Mouse (Mus musculus): ENCODE measurements around the gene Impdh2.

The Impdh2 gene

DNA sequence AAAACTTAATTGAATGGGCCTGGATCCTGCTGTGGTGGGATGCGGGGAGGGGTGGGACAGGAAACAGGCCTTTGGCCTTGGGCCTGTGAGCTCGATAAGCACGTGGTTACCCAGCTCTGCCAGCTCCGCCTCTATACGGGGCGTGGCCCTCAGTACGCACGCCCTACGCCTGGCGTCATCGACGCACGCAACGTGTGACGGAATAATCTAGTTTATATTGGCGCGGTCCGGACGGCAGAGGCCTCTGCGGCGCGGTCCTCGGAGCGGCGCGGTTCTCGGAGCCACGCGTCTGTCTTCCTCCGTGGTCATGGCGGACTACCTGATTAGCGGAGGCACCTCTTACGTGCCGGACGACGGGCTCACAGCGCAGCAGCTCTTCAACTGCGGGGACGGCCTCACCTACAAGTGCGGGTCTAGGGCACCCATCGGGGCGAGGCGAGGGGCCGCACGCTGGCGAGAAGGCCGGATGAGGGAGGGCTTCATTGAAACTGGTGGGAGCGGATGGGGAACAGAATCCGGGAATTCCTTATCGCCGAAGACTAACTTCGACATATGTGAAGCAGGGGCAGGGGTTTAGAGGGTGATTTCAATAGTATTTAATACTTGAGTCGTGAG lies at the start of gene Impdh2:
Gene Impdh2 (plus strand): TSS at position 60 of the 615 bp plus-strand sequence.
- peak; percentile 88 to 93 for DNase-seq (ENCODE audit: low read depth in 2 of 2, low spot score in 2 of 2)

DNA sequence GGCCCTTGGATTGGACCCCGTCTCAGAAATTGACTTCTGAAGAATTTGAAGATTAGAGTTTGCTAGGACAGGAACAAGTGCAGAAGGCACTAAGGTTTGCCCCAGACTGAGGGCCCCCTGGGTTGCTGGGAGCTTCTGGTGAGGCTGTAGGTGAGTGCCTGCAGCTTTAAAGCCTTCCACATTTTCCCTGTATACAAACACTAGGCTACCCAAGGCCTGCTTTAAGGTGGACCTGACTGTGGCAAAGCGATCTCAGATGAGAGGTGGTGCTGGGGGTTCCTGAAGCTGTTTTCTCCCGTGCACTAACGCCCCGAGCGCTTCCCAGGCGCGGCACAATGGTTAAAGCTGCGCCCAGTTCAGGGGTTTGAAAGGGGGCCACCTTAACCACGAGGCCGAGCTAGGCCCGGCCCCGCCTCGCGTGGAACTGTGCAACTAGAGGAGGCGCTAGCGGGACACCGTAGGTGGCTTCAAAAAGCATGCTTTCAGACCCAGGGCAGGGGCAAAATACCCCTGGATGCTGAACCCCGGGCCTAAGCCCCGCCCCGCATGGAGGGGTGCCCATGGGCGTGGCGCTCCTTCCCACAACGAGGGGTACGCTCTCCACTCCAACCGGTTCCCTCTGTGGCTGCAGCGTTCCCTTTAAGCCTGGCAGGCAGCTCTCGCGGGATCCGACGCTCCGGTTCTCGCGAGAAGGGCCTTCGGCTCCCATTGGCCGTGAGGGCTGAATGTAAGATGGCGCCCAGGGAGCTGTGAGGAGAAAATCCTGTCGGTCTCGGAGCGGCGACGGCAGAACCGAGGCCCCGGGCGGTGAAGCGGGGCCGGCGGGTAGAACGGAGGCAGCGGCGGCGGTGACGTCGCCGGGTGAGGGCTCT lies 43.5 kb upstream of the Impdh2 start, which contains the start of gene Qrich1:
Gene Qrich1 (plus strand): TSS at position 427 of the 872 bp plus-strand sequence.
- DNase-seq (ENCODE audit: low read depth in 2 of 2, low spot score in 2 of 2): peak; percentile 89 to 92

DNA sequence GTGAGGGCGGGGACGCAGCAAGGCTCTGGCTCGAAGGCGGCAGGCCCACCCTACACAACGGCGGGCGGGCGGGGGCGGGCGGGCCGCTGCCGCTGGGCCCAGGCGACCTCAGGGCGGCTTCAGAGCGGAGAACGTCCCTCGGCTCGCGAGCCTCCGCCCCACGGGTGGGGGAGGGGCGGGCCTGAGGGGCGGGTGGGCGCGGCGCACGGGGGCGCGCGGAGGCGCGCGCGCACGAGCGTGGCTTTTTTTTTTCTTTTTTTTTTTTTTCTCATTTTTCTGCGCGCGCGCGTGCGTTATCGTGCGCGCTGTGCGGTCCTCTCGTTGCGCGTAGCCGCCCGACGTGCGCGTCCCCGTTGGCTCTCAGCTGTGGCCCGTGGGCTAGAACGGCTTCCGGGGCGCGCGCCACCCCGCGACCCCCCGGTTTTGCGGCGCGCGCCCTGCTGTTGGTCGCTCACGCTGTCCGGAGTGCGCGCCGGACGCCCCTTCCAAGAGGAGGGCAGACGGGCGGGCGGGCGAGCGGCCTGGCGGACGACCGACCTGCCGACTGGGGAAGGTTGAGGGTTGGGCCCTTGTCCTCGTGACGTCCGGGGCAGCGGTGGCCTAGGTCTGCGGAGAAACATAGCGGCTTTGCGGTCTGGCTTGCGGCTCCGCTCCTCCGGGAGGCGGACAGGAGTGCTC lies 42.7 kb upstream of the Impdh2 start:
- peak; percentile 55 to 69 for DNase-seq (ENCODE audit: low read depth in 2 of 2, low spot score in 2 of 2)

DNA sequence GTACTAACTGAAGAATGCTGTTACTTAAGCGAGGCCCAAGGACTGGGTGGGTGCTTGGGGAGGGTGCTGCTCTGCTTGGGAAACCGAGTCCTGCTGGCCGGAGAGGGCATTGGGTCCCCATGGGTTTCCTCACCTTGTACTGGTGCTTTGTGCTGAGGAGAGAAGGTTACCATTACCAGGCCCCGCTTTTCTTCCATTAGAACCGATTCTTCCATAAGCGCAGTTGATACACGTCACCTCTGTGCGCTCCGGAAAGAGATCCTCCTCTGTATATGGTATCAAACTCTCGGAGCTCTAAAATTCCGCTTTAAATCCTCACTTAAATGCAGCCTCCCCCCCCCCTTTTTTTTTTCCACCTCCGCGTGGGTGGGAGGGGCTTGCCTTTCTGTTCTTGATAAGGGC lies 42.2 kb upstream of the Impdh2 start:
- DNase-seq (ENCODE audit: low read depth in 2 of 2, low spot score in 2 of 2): peak in 1 of 2 experiments; percentile 52

DNA sequence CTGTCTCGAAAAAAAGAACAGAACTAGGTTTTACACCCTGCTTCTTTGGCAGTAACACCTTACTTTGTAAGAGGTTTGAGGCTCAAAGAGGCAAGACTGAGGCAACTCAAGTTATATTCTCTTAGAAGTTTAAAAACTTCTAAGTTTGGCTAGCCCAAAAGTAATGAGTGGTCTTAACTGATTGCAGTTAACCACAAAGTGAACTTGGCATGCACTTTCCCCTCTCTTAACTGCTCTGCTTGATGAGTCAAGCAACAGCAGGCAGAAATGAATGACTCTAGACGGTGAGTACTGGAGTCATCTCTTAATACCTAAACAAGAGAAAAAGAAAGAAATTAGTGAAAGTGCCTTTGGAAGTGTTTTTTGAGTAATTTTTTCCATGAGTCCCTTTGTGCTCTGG lies 38.5 kb upstream of the Impdh2 start:
- DNase-seq (ENCODE audit: low read depth in 2 of 2, low spot score in 2 of 2): no peak

DNA sequence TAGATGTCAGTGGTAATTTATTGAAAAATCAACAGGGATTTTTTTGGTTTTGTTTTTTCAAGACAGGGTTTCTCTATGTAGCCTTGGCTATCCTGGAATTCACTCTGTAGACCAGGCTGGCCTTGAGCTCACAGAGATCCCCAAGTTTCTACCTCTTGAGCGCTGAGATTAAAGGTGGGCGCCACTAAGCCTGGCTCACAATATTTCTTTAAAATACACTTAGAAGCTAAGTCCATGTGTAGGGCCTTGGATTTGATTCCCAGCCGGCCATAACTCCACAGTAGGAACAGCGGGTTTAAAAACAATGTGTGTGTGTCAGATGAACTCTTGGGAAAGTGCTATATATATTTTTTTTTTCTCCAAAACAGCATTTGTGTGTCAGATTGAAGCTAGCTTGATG lies 36.7 kb upstream of the Impdh2 start:
- no peak for DNase-seq (ENCODE audit: low read depth in 2 of 2, low spot score in 2 of 2)

DNA sequence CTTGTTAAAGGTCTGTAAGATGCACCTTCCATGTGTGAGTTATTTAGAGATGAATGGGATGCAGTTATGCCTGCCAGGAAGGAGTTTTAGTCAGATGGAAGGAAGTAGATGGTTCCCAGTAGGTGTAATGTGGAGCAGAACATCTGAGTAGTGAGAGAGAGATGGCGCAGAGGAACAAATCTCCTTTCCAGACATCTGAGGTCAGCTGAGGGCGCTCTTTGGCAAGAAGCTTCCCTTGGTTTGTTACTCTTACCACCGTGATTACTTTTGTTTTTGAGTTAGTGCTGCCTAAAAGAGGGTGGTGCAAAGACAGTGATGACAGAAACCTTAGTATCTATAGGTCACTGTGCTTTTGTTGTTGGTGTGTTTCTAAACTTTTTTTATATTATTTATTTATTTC lies 34.7 kb upstream of the Impdh2 start:
- DNase-seq (ENCODE audit: low read depth in 2 of 2, low spot score in 2 of 2): no peak

DNA sequence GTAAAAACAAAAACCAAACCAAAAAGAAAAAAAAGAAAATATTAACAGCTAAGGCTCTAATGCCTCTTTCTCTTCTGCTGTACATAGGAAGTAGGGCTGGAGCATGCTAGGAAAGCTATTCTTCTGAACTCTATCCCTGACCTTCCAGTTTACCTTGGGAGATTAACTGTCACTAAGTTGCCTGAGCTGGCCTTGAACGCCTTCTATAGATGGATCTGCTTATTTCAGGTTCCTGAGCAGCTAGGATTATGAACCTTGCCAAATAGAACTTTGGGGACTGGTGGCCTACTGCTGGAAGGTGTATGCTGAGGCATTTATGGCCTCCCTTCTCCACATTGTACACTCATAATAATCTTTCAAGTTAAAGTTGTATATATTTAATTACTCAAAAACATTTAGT lies 29.1 kb upstream of the Impdh2 start:
- DNase-seq (ENCODE audit: low read depth in 2 of 2, low spot score in 2 of 2): no peak

DNA sequence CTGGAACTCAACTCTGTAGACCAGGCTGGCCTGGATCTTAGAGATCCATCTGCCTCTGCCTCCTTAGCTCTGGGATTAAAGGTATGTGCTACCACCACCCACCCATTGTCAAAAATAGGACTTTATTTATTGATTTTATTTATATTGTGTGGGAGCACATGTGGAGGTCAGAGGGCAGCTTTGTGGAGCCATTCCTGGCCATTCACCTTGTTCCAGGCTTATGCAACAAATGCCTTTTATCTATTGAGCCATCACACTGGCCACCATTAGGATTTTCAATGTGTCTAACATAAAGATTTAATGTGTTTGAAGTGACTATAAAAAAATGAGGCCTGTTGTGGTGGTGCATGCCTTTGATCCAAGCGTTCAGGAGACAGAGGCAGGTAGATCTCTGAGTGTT lies 28.6 kb upstream of the Impdh2 start:
- DNase-seq (ENCODE audit: low read depth in 2 of 2, low spot score in 2 of 2): no peak

DNA sequence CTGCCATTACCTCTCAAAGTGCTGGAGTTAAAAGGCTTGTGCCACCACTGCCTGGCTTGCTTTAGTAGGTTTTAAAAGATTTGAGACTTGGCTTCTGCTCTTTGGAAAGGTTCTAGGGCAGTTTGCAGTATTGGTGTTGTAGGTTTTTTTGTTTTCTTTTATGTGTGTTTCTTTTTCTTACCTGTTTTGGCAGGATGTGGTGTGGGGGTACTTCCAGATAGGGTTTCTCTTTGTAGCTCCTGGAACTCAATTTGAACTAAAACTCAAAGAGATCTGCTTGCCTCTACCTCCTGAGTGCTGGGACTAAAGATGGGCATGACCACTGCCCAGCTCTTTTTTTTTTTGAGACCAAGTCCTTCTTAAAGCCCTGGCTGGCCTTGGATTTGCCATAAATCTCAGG lies 19.2 kb upstream of the Impdh2 start:
- DNase-seq (ENCODE audit: low read depth in 2 of 2, low spot score in 2 of 2): peak in 1 of 2 experiments; percentile 15

DNA sequence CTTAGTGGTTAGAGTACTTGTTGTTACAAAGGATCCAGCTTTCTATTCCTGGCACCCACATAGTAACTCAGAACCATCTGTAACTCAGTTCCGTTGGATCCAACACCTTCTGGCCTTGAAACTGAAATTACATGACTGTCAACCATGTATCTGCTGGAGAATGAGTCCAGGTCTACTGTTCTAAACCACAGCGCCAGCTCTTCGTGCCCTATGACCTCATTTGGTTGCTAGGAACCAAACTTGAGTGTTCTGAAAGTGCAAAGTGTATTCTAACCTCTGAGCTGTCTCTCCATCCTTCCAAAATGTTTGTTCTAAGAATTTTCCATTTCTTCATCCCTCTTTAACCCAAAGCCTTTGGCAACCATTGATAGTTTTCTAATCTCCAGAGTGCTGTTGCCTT lies 14.1 kb upstream of the Impdh2 start:
- no peak for DNase-seq (ENCODE audit: low read depth in 2 of 2, low spot score in 2 of 2)

DNA sequence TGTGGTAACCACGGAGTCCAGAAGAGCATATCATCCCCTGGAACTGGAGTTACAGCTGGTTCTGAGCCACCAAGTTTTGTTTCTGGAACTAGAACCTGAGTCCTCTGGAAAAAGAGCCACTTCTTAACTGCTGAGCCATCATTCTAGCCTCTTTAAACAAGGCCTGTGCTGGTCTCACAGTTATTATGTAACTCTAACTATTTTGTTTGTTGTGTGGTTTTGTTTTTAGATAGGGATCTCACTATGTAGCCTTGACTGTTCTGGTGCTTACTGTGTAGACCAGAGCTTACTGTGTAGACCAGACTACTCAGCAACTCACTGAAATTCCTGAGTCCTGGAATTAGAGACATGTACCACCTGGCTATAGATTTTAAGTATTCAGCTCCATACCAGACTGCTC lies 13.2 kb upstream of the Impdh2 start:
- DNase-seq (ENCODE audit: low read depth in 2 of 2, low spot score in 2 of 2): no peak

DNA sequence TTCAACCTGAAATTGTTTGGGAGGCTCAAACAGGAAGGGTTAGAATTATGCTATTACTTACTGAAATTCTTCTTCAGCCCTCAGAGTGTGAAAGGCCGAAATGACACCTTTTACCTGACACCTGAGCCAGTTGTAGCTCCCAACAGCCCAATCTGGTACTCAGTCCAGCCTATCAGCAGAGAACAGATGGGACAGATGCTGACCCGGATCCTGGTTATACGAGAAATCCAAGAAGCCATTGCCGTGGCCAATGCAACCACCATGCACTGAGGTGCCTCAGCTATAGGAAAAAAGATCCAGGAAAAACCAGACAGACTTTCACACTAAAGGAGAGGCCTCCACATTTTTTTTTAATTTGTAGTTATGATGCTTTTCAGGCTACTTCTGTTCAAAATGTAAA lies 917 bp upstream of the Impdh2 start:
- no peak for DNase-seq (ENCODE audit: low read depth in 2 of 2, low spot score in 2 of 2)

DNA sequence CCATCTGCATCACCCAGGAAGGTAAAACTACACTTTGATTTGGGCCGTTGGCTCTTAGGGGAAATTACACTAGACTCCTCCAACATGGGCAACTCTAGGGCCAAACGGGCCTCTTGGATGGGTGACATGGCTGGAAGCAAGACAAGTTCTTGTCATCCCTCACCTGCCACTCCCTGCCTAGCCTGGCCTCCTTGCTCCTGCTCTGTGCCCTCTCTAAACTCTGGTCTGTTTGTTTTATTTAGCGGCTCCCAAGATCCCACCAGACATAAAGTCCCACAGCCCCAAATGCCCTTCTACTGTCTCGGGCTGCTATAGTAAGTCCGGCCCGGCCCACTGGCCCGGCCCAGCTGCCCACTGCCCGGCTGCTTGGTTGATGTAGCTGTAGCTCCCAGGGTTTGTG lies 3.6 kb downstream of the Impdh2 start:
- no peak for DNase-seq (ENCODE audit: low read depth in 2 of 2, low spot score in 2 of 2)

DNA sequence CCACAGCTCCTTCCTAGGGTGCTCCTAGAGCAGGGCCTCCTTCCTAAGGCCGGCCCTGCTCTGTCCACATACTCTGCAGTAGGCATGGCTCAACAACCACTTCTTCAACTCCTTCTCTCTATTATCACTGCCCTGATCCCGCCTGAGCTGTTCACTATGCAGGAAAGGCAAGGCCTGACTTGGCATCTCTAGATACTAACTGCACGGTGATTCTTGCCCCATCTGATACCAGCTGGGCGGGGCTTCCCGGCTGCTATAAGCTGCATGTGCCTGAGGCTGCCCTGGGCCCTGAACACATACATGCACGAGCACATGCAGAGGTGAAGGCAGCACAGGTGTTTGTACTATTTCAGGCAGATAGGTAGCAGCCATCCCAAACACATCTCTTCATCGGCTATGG lies 4.0 kb downstream of the Impdh2 start:
- no peak for DNase-seq (ENCODE audit: low read depth in 2 of 2, low spot score in 2 of 2)

DNA sequence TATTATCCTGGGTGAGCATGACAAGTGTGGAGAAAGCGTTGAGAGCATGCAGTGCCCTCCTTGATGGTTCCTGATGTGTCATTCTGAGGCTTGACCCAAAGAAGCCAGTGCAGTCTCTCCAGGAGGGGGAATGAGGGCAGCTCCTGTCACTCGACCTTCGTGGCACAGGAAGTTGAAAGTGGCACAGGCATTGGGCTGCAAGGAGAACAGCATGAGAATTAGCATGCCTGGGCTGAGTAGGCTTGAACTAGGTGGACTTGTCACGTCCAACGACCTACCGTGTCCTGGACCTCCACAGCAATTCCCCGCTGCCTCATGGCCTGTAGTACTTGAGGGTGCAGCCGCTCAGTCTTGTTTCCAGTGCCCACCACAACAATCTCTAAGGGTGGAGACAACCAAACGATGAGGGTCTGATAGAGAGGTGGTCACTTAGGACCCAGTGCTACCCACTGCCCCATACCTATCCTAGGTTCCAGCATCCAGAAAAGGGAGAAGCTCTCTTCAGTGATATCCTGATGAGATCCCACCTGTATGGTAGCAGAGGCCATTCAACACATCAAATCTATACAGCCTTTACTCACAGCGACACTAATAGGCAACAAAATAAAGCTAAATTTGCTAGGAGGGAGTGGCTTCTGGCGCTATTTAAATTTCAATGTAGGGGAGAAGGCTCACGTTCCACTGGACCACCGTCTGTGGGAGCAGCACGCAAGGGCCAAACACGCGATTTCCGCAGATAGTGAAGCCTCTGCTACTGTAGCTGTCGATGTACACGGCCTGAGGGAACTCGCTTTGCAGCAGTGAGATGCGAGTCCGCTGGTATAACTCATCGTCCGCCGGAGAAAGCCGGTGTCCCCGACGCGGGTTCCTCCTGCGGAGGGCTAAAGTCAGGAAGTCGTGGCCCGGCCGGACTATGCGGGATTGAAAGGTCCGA lies 6.1 kb downstream of the Impdh2 start:
- DNase-seq (ENCODE audit: low read depth in 2 of 2, low spot score in 2 of 2): no peak

DNA sequence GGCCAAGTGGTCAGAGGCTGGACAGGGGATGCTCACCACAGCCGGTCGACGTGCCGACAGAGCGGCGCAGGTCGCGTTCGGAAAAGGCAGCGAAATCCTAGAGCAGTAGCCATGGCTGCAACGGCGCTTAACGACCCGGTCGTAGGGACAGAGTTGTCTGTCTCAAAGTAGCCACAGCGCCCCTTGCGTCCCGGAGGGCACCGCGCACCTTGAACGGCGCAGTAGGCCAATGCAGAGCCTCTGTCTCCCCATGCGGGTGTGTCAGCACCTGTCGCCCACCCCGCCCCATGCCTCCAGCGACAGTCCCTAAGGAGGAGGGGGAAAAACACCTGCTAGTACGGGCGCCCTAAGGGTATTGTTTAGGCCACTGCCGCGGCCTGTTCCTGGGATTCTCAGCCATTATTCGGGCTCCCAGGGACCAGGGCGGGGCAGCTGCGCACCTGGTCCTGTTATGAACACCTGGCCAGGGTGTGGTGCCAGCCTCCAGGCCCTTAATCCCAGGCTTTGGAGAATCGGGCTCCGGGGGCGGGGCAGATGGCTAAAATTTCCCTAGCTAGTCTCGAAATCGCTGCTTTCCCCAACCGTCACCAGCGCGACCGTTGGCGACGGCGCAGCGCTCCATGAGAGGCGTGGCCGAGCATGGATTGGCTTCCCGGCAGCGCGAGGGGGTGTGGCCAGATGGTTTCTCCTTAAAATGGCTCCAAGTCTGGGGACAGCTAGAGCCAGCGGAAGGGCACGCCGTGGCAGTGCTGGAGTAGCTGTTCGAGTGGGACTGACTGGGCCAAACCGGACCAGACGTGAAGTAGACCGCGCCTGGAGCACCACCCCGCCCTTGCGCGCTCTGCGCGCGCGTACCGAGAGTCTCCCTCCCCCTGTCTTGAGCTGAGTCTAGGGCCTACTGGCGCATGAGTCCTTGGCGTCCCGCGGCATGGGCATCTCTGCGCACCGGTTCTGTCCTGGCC lies 7.0 kb downstream of the Impdh2 start, which contains the start of gene Ndufaf3:
Gene Ndufaf3 (minus strand): TSS at position 620 of the 962 bp plus-strand sequence.
- peak; percentile 94 to 98 for DNase-seq (ENCODE audit: low read depth in 2 of 2, low spot score in 2 of 2)

DNA sequence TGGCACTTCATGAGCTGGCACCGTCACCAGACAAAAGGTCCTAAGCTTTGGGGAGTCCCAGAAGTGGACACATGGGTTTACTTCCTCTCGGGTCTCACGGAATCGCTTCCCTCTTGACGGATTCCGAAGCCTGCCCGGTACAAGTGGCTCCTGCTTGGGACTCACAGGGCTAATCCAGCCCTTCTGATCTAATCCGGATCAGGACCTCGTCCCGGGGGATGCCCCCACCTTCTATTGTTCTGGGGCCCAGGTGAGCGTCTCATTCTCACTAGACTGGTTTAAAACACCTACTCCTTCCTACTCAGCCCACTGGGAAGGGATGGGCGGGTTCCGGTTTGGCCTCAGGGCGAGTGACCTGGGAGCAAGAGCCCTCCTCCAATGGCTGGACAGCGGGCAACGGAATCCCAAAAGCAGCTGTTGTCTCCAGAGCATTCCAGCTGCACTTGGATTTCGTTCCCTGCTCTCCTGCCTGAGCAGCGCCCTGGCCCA lies 7.9 kb downstream of the Impdh2 start:
- DNase-seq (ENCODE audit: low read depth in 2 of 2, low spot score in 2 of 2): no peak

DNA sequence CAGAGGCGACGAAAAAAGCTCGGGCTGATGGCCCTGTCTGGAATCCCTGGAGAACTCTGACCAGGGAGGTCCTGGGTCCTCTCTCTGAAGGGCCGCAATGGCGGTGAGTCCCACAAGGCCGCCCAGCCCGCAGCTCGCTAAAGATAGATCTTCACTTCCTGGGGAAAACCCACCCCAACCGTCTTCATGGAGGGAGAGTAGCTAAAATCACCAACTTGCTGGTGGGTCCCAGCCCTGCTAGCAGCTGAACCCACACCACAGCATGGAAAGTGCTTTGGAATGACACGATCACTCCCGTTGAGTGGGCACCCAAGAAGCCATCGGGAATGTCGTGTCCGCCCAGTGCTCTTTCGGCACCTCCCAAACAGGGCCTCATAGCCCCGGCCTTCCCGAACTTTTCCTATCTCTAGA lies 8.4 kb downstream of the Impdh2 start:
- no peak for DNase-seq (ENCODE audit: low read depth in 2 of 2, low spot score in 2 of 2)

Measured in CD8-positive naive resting alpha-beta T cell, adult 2 months (primary cell).